Mouse (Mus musculus): ENCODE results near the gene Noto. TPM values are rescaled to one million over a fixed set of nuclear protein-coding genes. Genes with fewer than 3 reads are reported as not detected.

Noto gene
- polyA plus RNA-seq, 1 experiment from 2014 or later, result not detected

- ATAC-seq, result no peak; the same call in 1 of the 2 replicates
Measured at GRCm38 (mm10) chr6:85391803-85392202, 31.9 kb upstream of the Noto start.

GRCm38 (mm10) chr6:85395360-85395759 is 28.3 kb upstream of the Noto start:
- 87% methylated on average over 2 of the region's 2 CpGs for WGBS
- H3K9ac ChIP-seq, result no peak overlapping the region

More at GRCm38 (mm10) chr6:85391803-85392202, 31.9 kb upstream of the Noto start:
- H3K4me1 ChIP-seq (replicated peaks), result no peaks in the 10 kb centered on the region
- no peaks in the 10 kb centered on the region for H3K36me3 ChIP-seq
- H3K4me2 ChIP-seq (replicated peaks), result no peak overlapping the region
- H3K9ac ChIP-seq, result no peak overlapping the region
- 21% methylated on average over 7 of the region's 7 CpGs for WGBS
- H3K27ac ChIP-seq, result no peak overlapping the region
- H3K9me3 ChIP-seq, result no peaks in the 10 kb centered on the region
- H3K27me3 ChIP-seq (replicated peaks), result no peaks in the 10 kb centered on the region
- H3K4me3 ChIP-seq (replicated peaks), result no peak overlapping the region

GRCm38 (mm10) chr6:85397165-85397564 is 26.5 kb upstream of the Noto start:
- no peak overlapping the region for H3K4me3 ChIP-seq (replicated peaks)
- ATAC-seq, result no peak
- 27% methylated on average over 1 of the region's 1 CpGs for WGBS
- H3K9ac ChIP-seq, result no peak overlapping the region
- no peak overlapping the region for H3K4me2 ChIP-seq (replicated peaks)
- H3K27me3 ChIP-seq (replicated peaks), result 0 out of 2 replicates have a peak, but pooled peaks cover 2% of the 10 kb centered on the region
- no peaks in the 10 kb centered on the region for H3K9me3 ChIP-seq
- no peak overlapping the region for H3K27ac ChIP-seq
- no peaks in the 10 kb centered on the region for H3K4me1 ChIP-seq (replicated peaks)
- no peaks in the 10 kb centered on the region for H3K36me3 ChIP-seq

More at GRCm38 (mm10) chr6:85395360-85395759, 28.3 kb upstream of the Noto start:
- Histone ChIP-seq H3K9me3 (no peaks in the 10 kb centered on the region), H3K36me3 (no peaks in the 10 kb centered on the region), H3K4me1 (replicated peaks) (no peaks in the 10 kb centered on the region), H3K4me2 (replicated peaks) (no peak overlapping the region), H3K4me3 (replicated peaks) (no peak overlapping the region), H3K27me3 (replicated peaks) (no peaks in the 10 kb centered on the region), H3K27ac (no peak overlapping the region)
- no peak for ATAC-seq

- WGBS, result 23% methylated on average over 5 of the region's 5 CpGs
- Histone ChIP-seq H3K9me3 (no peaks in the 10 kb centered on the region), H3K4me2 (replicated peaks) (no peak overlapping the region), H3K4me3 (replicated peaks) (no peak overlapping the region), H3K36me3 (no peaks in the 10 kb centered on the region), H3K27ac (no peak overlapping the region), H3K27me3 (replicated peaks) (0 out of 2 replicates have a peak, but pooled peaks cover 2% of the 10 kb centered on the region), H3K9ac (no peak overlapping the region), H3K4me1 (replicated peaks) (no peaks in the 10 kb centered on the region)
- ATAC-seq, result peak; percentile 39; the same call in 1 of the 2 replicates
Measured at GRCm38 (mm10) chr6:85399715-85400114, 24.0 kb upstream of the Noto start.

- H3K4me2 ChIP-seq (replicated peaks), result no peak overlapping the region
- WGBS, result 48% methylated on average over 2 of the region's 2 CpGs
Measured at GRCm38 (mm10) chr6:85402613-85403012, 21.1 kb upstream of the Noto start.

GRCm38 (mm10) chr6:85403039-85403438 is 20.6 kb upstream of the Noto start:
- no peaks in the 10 kb centered on the region for H3K36me3 ChIP-seq
- no peak overlapping the region for H3K9ac ChIP-seq
- no peak overlapping the region for H3K4me3 ChIP-seq (replicated peaks)
- H3K4me1 ChIP-seq (replicated peaks), result no peaks in the 10 kb centered on the region
- WGBS, result 80% methylated on average over 10 of the region's 10 CpGs
- peaks cover 11% of the 10 kb centered on the region for H3K27me3 ChIP-seq (replicated peaks)
- no peak overlapping the region for H3K27ac ChIP-seq
- no peaks in the 10 kb centered on the region for H3K9me3 ChIP-seq
- H3K4me2 ChIP-seq (replicated peaks), result no peak overlapping the region
- no peak for ATAC-seq

More at GRCm38 (mm10) chr6:85402613-85403012, 21.1 kb upstream of the Noto start:
- H3K4me3 ChIP-seq (replicated peaks), result no peak overlapping the region
- H3K36me3 ChIP-seq, result no peaks in the 10 kb centered on the region
- H3K27me3 ChIP-seq (replicated peaks), result peaks cover 6% of the 10 kb centered on the region
- ATAC-seq, result no peak
- no peak overlapping the region for H3K9ac ChIP-seq
- no peaks in the 10 kb centered on the region for H3K9me3 ChIP-seq
- H3K27ac ChIP-seq, result no peak overlapping the region
- no peaks in the 10 kb centered on the region for H3K4me1 ChIP-seq (replicated peaks)

- peaks cover 34% of the 10 kb centered on the region for H3K27me3 ChIP-seq (replicated peaks)
Measured at GRCm38 (mm10) chr6:85409003-85409402, 14.7 kb upstream of the Noto start.

GRCm38 (mm10) chr6:85410771-85411273 is 12.9 kb upstream of the Noto start:
- Histone ChIP-seq H3K9me3 (no peaks in the 10 kb centered on the region), H3K4me1 (replicated peaks) (0 out of 2 replicates have a peak, but pooled peaks cover 4% of the 10 kb centered on the region), H3K27me3 (replicated peaks) (peaks cover 34% of the 10 kb centered on the region), H3K9ac (no peak overlapping the region), H3K4me2 (replicated peaks) (no peak overlapping the region), H3K36me3 (no peaks in the 10 kb centered on the region), H3K4me3 (replicated peaks) (no peak overlapping the region), H3K27ac (no peak overlapping the region)
- 12% methylated on average over 13 of the region's 13 CpGs for WGBS
- peak; percentile 82 for ATAC-seq

More at GRCm38 (mm10) chr6:85409003-85409402, 14.7 kb upstream of the Noto start:
- ATAC-seq, result no peak
- peak overlapping the region; percentile 14 for H3K4me3 ChIP-seq (replicated peaks)
- H3K4me2 ChIP-seq (replicated peaks), result peak overlapping the region; percentile 44
- no peak overlapping the region for H3K27ac ChIP-seq
- H3K9ac ChIP-seq, result no peak overlapping the region
- WGBS, result 3% methylated on average over 31 of the region's 31 CpGs
- H3K36me3 ChIP-seq, result no peaks in the 10 kb centered on the region
- no peaks in the 10 kb centered on the region for H3K9me3 ChIP-seq
- 0 out of 2 replicates have a peak, but pooled peaks cover 4% of the 10 kb centered on the region for H3K4me1 ChIP-seq (replicated peaks)

- Histone ChIP-seq H3K27me3 (replicated peaks) (no peaks in the 10 kb centered on the region), H3K9me3 (no peaks in the 10 kb centered on the region), H3K9ac (no peak overlapping the region), H3K4me2 (replicated peaks) (no peak overlapping the region), H3K4me1 (replicated peaks) (no peaks in the 10 kb centered on the region), H3K27ac (no peak overlapping the region), H3K36me3 (no peaks in the 10 kb centered on the region), H3K4me3 (replicated peaks) (no peak overlapping the region)
- WGBS, result 50% methylated on average over 3 of the region's 3 CpGs
- no peak for ATAC-seq
Measured at GRCm38 (mm10) chr6:85415829-85416228, 7.9 kb upstream of the Noto start.

- H3K4me2 ChIP-seq (replicated peaks), result no peak overlapping the region
- no peaks in the 10 kb centered on the region for H3K36me3 ChIP-seq
- ATAC-seq, result 0 out of 2 replicates have a peak, but pooled peaks have one; percentile 45
- H3K27ac ChIP-seq, result no peak overlapping the region
- peaks cover 9% of the 10 kb centered on the region; the same call in 1 of the 2 replicates for H3K27me3 ChIP-seq (replicated peaks)
- H3K4me1 ChIP-seq (replicated peaks), result no peaks in the 10 kb centered on the region
- H3K9ac ChIP-seq, result no peak overlapping the region
- no peaks in the 10 kb centered on the region for H3K9me3 ChIP-seq
- no peak overlapping the region for H3K4me3 ChIP-seq (replicated peaks)
- WGBS, result 58% methylated on average over 2 of the region's 2 CpGs
Measured at GRCm38 (mm10) chr6:85419150-85419549, 4.5 kb upstream of the Noto start.

GRCm38 (mm10) chr6:85431274-85431841 is 7.7 kb downstream of the Noto start:
- Histone ChIP-seq H3K4me2 (replicated peaks) (peak overlapping the region; percentile 81), H3K9ac (peak overlapping the region; percentile 83), H3K36me3 (no peaks in the 10 kb centered on the region), H3K27ac (no peak overlapping the region), H3K27me3 (replicated peaks) (peaks cover 4% of the 10 kb centered on the region; the same call in 1 of the 2 replicates), H3K4me3 (replicated peaks) (peak overlapping the region; percentile 96), H3K4me1 (replicated peaks) (no peaks in the 10 kb centered on the region), H3K9me3 (no peaks in the 10 kb centered on the region)
- 43% methylated on average over 8 of the region's 8 CpGs for WGBS
- ATAC-seq, result no peak

- Histone ChIP-seq H3K4me2 (replicated peaks) (peak within 1 kb of the TSS; percentile 81), H3K9me3 (no peaks in the 10 kb centered on the region), H3K27ac (no peak within 1 kb of the TSS), H3K4me3 (replicated peaks) (peak within 1 kb of the TSS; percentile 96), H3K27me3 (replicated peaks) (peaks cover 4% of the 10 kb centered on the region; the same call in 1 of the 2 replicates), H3K4me1 (replicated peaks) (no peaks in the 10 kb centered on the region), H3K9ac (peak within 1 kb of the TSS; percentile 83), H3K36me3 (no peaks in the 10 kb centered on the region)
- under 1% methylated on average over 39 of the region's 39 CpGs for WGBS
- ATAC-seq, result peak; percentile 97
Measured at GRCm38 (mm10) chr6:85431842-85432431, 8.3 kb downstream of the Noto start, which contains the start of gene Smyd5. Smyd5 (plus strand) TSS chr6:85431989.
